Mouse (Mus musculus) embryonic facial prominence, embryonic 15.5 days (tissue): ENCODE data around the gene Samd4. TPM values are rescaled to one million over a fixed set of nuclear protein-coding genes. Genes with fewer than 3 reads are reported as not detected.

Source experiments
- ATAC-seq: fragments of 200-750 bp; cut with Nextera tagmentation; 2 replicates; pipeline ENCODE4 v1.8.0; 2017; ENCODE audit warnings: low read depth, moderate TSS enrichment; ENCODE audit not compliant: insufficient number of reproducible peaks, low FRiP score, low TSS enrichment
- H3K27ac ChIP-seq: fragments of 300-500 bp; sonication (generic); replicated peaks from 2 replicates; pipeline ENCODE4 v1.5.1; 2015; ENCODE audit warnings: mild to moderate bottlenecking, inconsistent platforms
- H3K27me3 ChIP-seq: fragments of 300-500 bp; sonication (generic); 2 replicates; pipeline ENCODE4 v1.6.1; 2015; ENCODE audit warnings: inconsistent platforms
- H3K36me3 ChIP-seq: fragments of 300-500 bp; sonication (generic); 2 replicates; pipeline ENCODE4 v1.6.1; 2015; ENCODE audit warnings: mild to moderate bottlenecking, inconsistent platforms
- H3K4me1 ChIP-seq: fragments of 300-500 bp; sonication (generic); 2 replicates; pipeline ENCODE4 v1.6.1; 2015; ENCODE audit warnings: inconsistent platforms
- H3K4me2 ChIP-seq: fragments of 300-500 bp; sonication (generic); replicated peaks from 2 replicates; pipeline ENCODE4 v1.6.1; 2015; ENCODE audit warnings: mild to moderate bottlenecking, inconsistent platforms
- H3K4me3 ChIP-seq: fragments of 300-500 bp; sonication (generic); replicated peaks from 2 replicates; pipeline ENCODE4 v1.5.1; 2015; ENCODE audit warnings: mild to moderate bottlenecking, inconsistent platforms
- H3K9ac ChIP-seq: fragments of 300-500 bp; sonication (generic); 2 replicates; pipeline ENCODE4 v1.6.1; 2015; ENCODE audit warnings: inconsistent platforms
- H3K9me3 ChIP-seq: fragments of 300-500 bp; sonication (generic); replicated peaks from 2 replicates; pipeline ENCODE4 v1.6.1; 2016; ENCODE audit warnings: inconsistent platforms
- WGBS: fragments of 180-500 bp; shearing (Covaris S2); methylation state at CpG from one replicate; pipeline ENCODE4 v1.1.7; 2015; 5-methylcytosine and 5-hydroxymethylcytosine counted together
- polyA plus RNA-seq: library from polyadenylated mRNA; unstranded; fragments of >200 nt; fragmentation: Nextera tagmentation; extraction: Ambion mirVana; gene quantifications from 2 replicates; pipeline ENCODE4 v1.2.1, GENCODE M21; 2015

The Samd4 gene
- polyA plus RNA-seq, 1 experiment from 2014 or later, result 14.6 TPM

DNA sequence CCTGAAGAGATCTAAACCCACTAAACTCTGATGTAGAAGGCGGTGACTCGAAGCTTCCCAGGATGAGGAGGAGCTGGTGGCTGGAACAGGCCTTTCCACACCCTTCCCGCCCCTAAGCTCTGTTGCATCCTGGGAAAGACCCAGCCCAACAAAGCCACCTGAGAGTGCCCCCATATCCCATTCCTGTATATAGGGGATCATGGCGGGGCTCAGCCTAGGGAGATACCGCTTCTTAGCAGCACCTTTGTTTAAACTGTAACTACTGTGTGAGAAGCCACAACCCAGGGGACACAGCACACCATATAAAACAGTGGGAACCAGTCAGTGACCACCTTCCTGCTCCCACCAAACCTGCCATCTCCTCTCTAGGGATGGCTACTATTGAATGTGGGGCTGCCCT, 193.2 kb downstream of the Samd4 start:
- 96% methylated on average over 5 of the region's 5 CpGs for WGBS
- peaks cover 30% of the 10 kb centered on the region for H3K36me3 ChIP-seq
- no peak overlapping the region for H3K9ac ChIP-seq
- no peak overlapping the region for H3K4me2 ChIP-seq
- no peaks in the 10 kb centered on the region for H3K27me3 ChIP-seq
- no peak for ATAC-seq
- H3K27ac ChIP-seq, result no peak overlapping the region
- H3K9me3 ChIP-seq, result no peaks in the 10 kb centered on the region
- H3K4me1 ChIP-seq, result no peaks in the 10 kb centered on the region
- no peak overlapping the region for H3K4me3 ChIP-seq

DNA sequence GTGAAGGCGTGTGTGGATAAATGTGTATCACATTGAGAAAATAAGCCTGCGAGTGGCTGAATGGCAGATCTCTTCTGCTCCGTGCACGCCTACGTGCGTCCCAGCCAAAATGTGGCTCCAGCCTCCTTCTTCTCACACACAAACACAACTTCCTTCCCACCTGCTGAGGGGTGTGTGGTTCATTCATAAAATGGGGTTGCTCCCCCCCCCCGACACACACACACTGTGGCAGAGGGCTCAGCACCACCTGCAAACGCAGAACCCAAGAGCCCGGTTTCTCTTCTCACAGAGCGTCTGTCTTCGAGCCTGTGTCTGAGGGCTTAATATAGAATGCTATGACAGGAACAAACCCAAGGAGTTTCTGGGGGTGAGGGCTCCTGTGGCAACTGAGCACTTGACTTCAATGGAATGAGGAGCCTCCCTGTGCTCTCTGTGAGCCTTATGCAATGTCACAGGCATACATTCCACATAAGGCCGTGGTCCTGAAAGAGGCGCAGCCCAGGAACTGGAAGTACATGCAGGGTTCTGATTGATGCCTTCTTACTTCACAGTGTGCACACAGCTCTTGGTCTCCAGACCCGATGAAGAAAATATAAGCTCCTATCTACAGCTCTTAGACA, 194.4 kb downstream of the Samd4 start:
- Histone ChIP-seq H3K9ac (no peak overlapping the region), H3K4me2 (no peak overlapping the region), H3K36me3 (peaks cover 31% of the 10 kb centered on the region), H3K4me3 (no peak overlapping the region), H3K9me3 (no peaks in the 10 kb centered on the region), H3K27ac (no peak overlapping the region), H3K4me1 (no peaks in the 10 kb centered on the region), H3K27me3 (no peaks in the 10 kb centered on the region)
- no peak for ATAC-seq
- 89% methylated on average over 14 of the region's 14 CpGs for WGBS

DNA sequence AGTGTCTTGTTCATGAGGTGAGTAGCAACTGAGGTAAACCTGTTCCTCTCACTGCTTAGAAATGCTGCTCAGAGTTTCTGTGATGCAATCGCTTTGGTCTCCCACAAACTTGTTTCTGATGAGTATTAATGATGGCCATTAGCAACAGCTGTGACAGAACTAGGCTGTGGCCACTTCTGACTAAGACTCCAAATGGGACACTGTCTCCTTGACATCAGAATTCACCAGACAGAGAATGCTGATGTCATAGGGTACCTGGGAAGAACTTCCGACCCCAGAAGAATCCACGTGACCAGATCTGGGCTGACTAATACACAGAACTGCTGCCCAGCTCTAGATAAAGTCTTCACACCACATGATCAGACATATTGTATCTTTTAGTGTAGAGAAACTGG, 194.9 kb downstream of the Samd4 start:
- peaks cover 31% of the 10 kb centered on the region for H3K36me3 ChIP-seq
- H3K27ac ChIP-seq, result no peak overlapping the region
- H3K9ac ChIP-seq, result no peak overlapping the region
- H3K4me1 ChIP-seq, result no peaks in the 10 kb centered on the region
- no peak overlapping the region for H3K4me2 ChIP-seq
- H3K4me3 ChIP-seq, result no peak overlapping the region
- no peaks in the 10 kb centered on the region for H3K27me3 ChIP-seq
- ATAC-seq, result no peak
- H3K9me3 ChIP-seq, result no peaks in the 10 kb centered on the region
- WGBS, result 94% methylated on average over 3 of the region's 3 CpGs

DNA sequence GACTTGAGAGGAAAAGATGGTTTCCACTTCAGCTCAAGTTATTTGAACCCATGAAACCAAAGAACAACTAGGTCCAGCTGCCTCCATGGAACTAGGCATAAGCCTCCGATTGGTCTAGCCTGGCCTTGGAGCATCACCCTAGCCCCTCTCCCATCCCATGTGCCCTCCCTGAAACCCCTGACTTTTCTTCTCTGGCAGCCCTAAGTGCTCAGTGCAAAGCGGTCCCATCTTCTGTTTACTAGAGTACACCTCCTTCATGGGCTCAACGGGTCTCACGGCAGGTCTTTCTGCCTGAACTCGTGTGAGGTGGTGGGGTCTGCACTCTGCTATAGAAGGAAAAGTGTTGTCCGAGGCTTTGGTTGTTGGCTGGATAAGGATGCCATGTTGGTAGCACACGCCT, 197.3 kb downstream of the Samd4 start:
- Histone ChIP-seq H3K27me3 (no peaks in the 10 kb centered on the region), H3K4me2 (no peak overlapping the region), H3K9me3 (no peaks in the 10 kb centered on the region), H3K4me1 (no peaks in the 10 kb centered on the region), H3K4me3 (no peak overlapping the region), H3K36me3 (peaks cover 21% of the 10 kb centered on the region), H3K9ac (no peak overlapping the region), H3K27ac (no peak overlapping the region)
- ATAC-seq, result no peak
- WGBS, result 92% methylated on average over 7 of the region's 7 CpGs

DNA sequence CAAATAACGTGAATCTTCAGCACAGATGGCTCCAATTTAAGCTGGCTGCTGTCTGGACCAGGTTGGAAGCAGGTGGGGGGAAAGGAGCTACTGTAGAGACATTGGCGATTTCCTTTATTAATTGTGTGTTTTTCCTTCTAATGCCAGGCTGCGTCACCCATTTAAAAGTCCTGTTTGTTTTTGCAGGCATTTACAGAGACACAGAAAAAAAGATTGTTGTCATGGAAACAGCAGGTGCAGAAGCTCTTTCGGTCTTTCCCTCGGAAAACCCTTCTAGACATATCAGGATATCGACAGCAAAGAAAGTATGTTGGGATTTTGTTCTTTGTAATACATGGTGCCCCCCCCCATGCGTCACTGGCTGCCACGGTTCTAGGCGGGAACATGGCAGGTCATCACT, 200.7 kb downstream of the Samd4 start:
- H3K4me3 ChIP-seq, result no peak overlapping the region
- no peaks in the 10 kb centered on the region for H3K27me3 ChIP-seq
- H3K9me3 ChIP-seq, result no peaks in the 10 kb centered on the region
- peaks cover 6% of the 10 kb centered on the region for H3K4me1 ChIP-seq
- H3K9ac ChIP-seq, result no peak overlapping the region
- ATAC-seq, result no peak
- 71% methylated on average over 9 of the region's 9 CpGs for WGBS
- no peak overlapping the region for H3K4me2 ChIP-seq
- no peak overlapping the region for H3K27ac ChIP-seq
- peaks cover 7% of the 10 kb centered on the region; the same call in 1 of the 2 replicates for H3K36me3 ChIP-seq

DNA sequence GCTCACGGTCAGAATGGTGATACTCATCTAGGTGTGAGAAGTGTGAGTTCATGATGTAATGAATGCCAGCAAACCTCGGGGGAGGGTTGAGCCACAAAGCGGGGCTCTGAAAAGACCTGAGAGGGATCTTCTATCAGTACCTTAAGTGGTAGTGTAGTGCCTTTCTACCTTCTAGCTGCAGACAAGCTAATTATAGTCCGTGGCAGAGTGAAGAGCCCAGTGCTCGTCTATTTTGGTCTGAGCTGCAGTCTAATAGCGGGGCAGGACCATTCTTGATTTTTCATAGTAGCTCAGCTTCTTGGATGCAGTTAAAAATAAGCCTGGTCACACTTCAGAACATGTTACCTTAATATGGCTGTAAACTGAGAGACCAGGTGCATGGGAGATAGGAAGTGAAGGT, 201.2 kb downstream of the Samd4 start:
- 68% methylated on average over 6 of the region's 6 CpGs for WGBS
- no peak for ATAC-seq

DNA sequence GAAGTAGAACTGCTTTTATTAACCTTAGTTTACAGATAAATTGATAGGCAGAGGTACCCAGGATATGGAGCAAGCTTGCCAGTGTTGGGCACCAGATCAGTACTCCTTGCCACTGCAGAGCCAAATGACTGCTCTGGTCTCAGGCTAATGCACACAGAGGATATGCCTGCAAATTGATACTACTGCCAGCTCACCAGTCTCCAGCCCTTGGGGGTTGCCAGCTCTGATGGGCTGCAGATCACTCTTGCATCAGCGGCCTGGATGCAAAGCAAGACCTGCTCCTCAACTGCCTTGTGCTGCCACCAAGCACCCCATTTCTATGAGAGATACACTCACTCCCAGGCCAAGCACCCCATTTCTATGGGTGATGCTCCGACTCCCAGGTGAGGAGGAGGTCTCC, 202.0 kb downstream of the Samd4 start:
- H3K4me3 ChIP-seq, result no peak overlapping the region
- 74% methylated on average over 2 of the region's 2 CpGs for WGBS
- no peaks in the 10 kb centered on the region for H3K27me3 ChIP-seq

More for the DNA sequence above, 201.2 kb downstream of the Samd4 start:
- Histone ChIP-seq H3K27ac (no peak overlapping the region), H3K4me1 (peaks cover 6% of the 10 kb centered on the region), H3K4me3 (no peak overlapping the region), H3K4me2 (no peak overlapping the region), H3K27me3 (no peaks in the 10 kb centered on the region), H3K9me3 (no peaks in the 10 kb centered on the region), H3K36me3 (peaks cover 7% of the 10 kb centered on the region; the same call in 1 of the 2 replicates), H3K9ac (no peak overlapping the region)

DNA sequence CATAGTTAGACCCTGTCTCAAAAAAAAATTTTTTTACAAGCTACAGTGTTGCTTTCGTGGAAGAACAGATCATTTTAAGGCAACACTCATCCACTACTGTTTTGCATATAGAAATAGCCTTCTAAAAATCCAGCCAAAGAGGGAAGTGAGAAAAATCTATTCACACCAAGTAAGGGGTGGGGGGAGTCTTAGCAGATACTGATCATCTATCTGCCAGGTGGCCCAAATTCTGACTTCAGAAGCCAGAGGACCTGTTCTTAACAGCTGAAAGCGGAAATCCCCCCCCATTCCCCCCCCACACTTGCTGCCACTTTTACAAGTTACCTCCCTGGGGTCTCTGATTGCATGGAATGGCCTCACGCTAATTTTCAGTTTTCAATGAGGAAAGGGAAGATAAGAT, 203.5 kb downstream of the Samd4 start:
- WGBS, result 61% methylated on average over 3 of the region's 3 CpGs
- Histone ChIP-seq H3K4me3 (no peak overlapping the region), H3K36me3 (peaks cover 6% of the 10 kb centered on the region; the same call in 1 of the 2 replicates), H3K27ac (no peak overlapping the region), H3K4me1 (peaks cover 6% of the 10 kb centered on the region), H3K9ac (no peak overlapping the region), H3K9me3 (no peaks in the 10 kb centered on the region), H3K27me3 (no peaks in the 10 kb centered on the region), H3K4me2 (no peak overlapping the region; the same call in 1 of the 2 replicates)
- no peak for ATAC-seq

More for the DNA sequence above, 202.0 kb downstream of the Samd4 start:
- H3K27ac ChIP-seq, result no peak overlapping the region
- peaks cover 5% of the 10 kb centered on the region; the same call in 1 of the 2 replicates for H3K36me3 ChIP-seq
- no peak overlapping the region for H3K4me2 ChIP-seq
- no peak overlapping the region for H3K9ac ChIP-seq
- no peak for ATAC-seq
- peaks cover 6% of the 10 kb centered on the region for H3K4me1 ChIP-seq
- H3K9me3 ChIP-seq, result no peaks in the 10 kb centered on the region

DNA sequence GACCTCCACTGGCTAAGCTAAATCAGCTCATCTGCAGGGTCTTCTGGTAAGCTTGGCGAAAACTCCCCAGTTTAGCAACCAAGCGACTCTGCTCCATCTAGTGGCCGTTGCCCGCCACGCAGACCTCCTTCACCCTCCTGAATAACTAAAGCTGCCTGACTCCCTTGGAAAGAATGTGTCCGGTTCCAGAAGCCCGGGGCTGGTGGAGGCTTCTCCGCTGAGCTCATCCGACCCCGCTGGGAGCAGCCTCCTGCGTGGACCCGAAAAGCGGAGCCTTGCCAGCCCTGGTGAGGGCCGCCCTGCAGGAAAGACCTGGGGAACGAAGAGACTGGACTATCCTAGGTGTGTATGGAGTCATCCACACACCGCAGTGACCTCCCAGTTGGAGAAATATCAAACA, 204.1 kb downstream of the Samd4 start:
- no peak overlapping the region for H3K9ac ChIP-seq
- WGBS, result 4% methylated on average over 16 of the region's 16 CpGs
- peak; percentile 58 for ATAC-seq

DNA sequence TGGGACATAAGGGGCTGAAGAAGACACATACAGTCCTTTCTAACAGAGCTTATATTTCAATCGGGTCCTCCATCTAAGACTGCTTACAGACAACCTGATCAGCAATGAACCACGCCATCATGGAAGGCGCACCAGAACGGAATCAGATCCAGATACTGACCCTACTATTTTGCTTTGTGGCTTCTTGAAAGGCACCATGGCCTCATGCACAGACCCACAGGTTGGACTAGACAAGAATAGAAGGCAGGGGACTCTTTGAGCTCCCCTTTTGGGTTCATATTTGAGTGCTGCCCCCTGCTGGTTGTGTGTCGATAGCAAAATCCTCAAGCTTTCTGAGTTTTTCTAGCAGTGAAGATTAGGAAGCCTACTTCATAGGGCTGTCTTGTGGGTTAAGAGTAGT, 204.5 kb downstream of the Samd4 start:
- H3K27ac ChIP-seq, result peak overlapping the region; percentile 51; the same call in 1 of the 2 replicates
- no peak overlapping the region for H3K9ac ChIP-seq
- H3K9me3 ChIP-seq, result no peaks in the 10 kb centered on the region
- 24% methylated on average over 5 of the region's 5 CpGs for WGBS
- H3K4me1 ChIP-seq, result peaks cover 6% of the 10 kb centered on the region
- H3K4me2 ChIP-seq, result peak overlapping the region; percentile 55
- ATAC-seq, result peak; percentile 26; the same call in 1 of the 2 replicates
- peak overlapping the region; percentile 19; the same call in 1 of the 2 replicates for H3K4me3 ChIP-seq
- no peaks in the 10 kb centered on the region for H3K27me3 ChIP-seq
- peaks cover 6% of the 10 kb centered on the region; the same call in 1 of the 2 replicates for H3K36me3 ChIP-seq

More for the DNA sequence above, 204.1 kb downstream of the Samd4 start:
- H3K27ac ChIP-seq, result peak overlapping the region; percentile 51; the same call in 1 of the 2 replicates
- H3K4me1 ChIP-seq, result peaks cover 6% of the 10 kb centered on the region
- H3K4me3 ChIP-seq, result peak overlapping the region; percentile 19
- no peaks in the 10 kb centered on the region for H3K27me3 ChIP-seq
- peaks cover 6% of the 10 kb centered on the region; the same call in 1 of the 2 replicates for H3K36me3 ChIP-seq
- no peaks in the 10 kb centered on the region for H3K9me3 ChIP-seq
- peak overlapping the region; percentile 55 for H3K4me2 ChIP-seq

DNA sequence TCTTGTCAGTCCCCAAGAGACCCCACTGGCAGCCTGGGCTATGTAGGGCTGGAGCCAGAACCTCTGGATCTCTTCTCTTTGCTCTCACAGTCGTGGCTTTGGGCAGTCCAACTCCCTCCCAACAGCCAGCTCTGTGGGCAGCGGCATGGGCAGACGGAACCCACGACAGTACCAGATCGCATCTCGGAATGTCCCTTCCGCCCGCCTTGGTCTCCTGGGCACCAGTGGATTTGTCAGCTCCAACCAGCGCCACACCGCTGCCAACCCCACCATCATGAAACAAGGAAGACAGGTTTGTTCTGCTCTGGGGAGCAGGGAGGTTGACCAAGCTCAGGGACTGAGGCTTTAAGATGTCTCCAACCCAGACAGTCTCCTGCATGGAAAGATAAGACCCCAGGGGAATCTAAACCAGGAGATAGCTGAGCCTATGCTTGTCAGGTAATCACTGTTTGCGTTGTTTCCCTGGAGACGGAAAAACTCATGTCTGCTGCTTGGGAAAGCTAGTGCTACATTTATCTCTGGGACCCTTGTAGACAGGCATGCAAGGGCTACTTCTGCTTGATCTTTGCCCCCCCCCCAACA, 205.1 kb downstream of the Samd4 start:
- WGBS, result 77% methylated on average over 12 of the region's 12 CpGs
- Histone ChIP-seq H3K36me3 (peaks cover 6% of the 10 kb centered on the region; the same call in 1 of the 2 replicates), H3K4me2 (no peak overlapping the region), H3K9ac (no peak overlapping the region), H3K27ac (no peak overlapping the region), H3K4me1 (peaks cover 6% of the 10 kb centered on the region), H3K27me3 (no peaks in the 10 kb centered on the region), H3K4me3 (no peak overlapping the region), H3K9me3 (no peaks in the 10 kb centered on the region)
- ATAC-seq, result no peak
